Mouse (Mus musculus) E14TG2a.4 (cell line): ENCODE measurements around the gene Hexim2.

ENCODE experiments used
- H3K27me3 ChIP-seq: 2 replicates; pipeline ENCODE4 v1.6.1; 2014; ENCODE audit warnings: low read length, control low read depth; ENCODE audit not compliant: insufficient read depth
- H3K36me3 ChIP-seq: 2 replicates; pipeline ENCODE4 v1.6.1; 2014; ENCODE audit warnings: low read length, control low read depth; ENCODE audit not compliant: insufficient read depth
- H3K4me1 ChIP-seq: replicated peaks from 2 replicates; pipeline ENCODE4 v1.6.1; 2014; ENCODE audit warnings: low read depth, low read length, control low read depth
- H3K4me3 ChIP-seq: replicated peaks from 2 replicates; pipeline ENCODE4 v1.5.1; 2014; ENCODE audit warnings: mild to moderate bottlenecking, low read length
- H3K9me3 ChIP-seq: 2 replicates; pipeline ENCODE4 v1.6.1; 2014; ENCODE audit warnings: low read length, control low read depth
- CTCF ChIP-seq: conservative IDR thresholded peaks from 2 replicates; pipeline ENCODE4 v1.5.1; 2014; ENCODE audit warnings: low read length
- NANOG ChIP-seq: IDR thresholded peaks from 2 replicates; pipeline ENCODE4 v1.6.1; 2014; ENCODE audit warnings: borderline replicate concordance, low read length, mixed read lengths
- POU5F1 ChIP-seq: IDR thresholded peaks from 2 replicates; pipeline ENCODE4 v1.6.1; 2014; ENCODE audit warnings: low read length, borderline replicate concordance

The Hexim2 gene

GRCm38 (mm10) chr11:103105810-103106209 is 26.4 kb upstream of the Hexim2 start:
- H3K27me3 ChIP-seq, result peaks cover 23% of the 10 kb centered on the region
- H3K9me3 ChIP-seq, result no peaks in the 10 kb centered on the region
- 0 out of 2 replicates have a peak overlapping the region, but pooled peaks have one; percentile 3 for H3K4me3 ChIP-seq
- H3K4me1 ChIP-seq, result peaks cover 77% of the 10 kb centered on the region
- no peak for TF ChIP-seq POU5F1
- no peak for TF ChIP-seq NANOG
- TF ChIP-seq CTCF, result no peak
- peaks cover 37% of the 10 kb centered on the region for H3K36me3 ChIP-seq

- Histone ChIP-seq H3K4me3 (0 out of 2 replicates have a peak overlapping the region, but pooled peaks have one; percentile 10), H3K9me3 (no peaks in the 10 kb centered on the region), H3K4me1 (peaks cover 78% of the 10 kb centered on the region), H3K27me3 (peaks cover 18% of the 10 kb centered on the region), H3K36me3 (peaks cover 37% of the 10 kb centered on the region)
- TF ChIP-seq NANOG (no peak), POU5F1 (no peak)
Measured at GRCm38 (mm10) chr11:103106386-103106785, 25.8 kb upstream of the Hexim2 start.

DNA sequence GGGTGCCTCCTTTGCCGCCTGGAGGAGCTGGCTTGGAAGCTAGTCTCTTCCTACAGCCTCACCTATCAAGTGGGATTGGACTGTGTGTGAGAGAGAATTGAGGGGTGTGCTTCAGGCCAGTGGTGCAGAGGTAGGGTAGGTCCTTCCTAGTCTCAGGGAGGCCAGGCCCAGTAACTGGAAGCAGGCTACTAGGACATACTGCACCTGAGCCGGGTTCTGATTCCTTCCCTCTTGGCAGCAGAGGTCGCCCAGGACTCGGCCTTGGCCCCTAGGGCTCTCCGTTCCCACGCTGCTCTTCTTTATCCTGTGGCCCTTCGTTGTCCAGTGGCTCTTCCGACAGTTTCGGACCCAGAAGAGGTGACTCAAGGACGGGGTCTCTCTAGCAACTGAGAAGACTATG is 20.9 kb upstream of the Hexim2 start:
- TF ChIP-seq NANOG (no peak), POU5F1 (no peak), CTCF (no peak)
- peak overlapping the region; percentile 89 for H3K4me3 ChIP-seq
- no peaks in the 10 kb centered on the region for H3K9me3 ChIP-seq
- peaks cover 34% of the 10 kb centered on the region for H3K36me3 ChIP-seq
- peaks cover 63% of the 10 kb centered on the region for H3K4me1 ChIP-seq
- no peaks in the 10 kb centered on the region for H3K27me3 ChIP-seq

DNA sequence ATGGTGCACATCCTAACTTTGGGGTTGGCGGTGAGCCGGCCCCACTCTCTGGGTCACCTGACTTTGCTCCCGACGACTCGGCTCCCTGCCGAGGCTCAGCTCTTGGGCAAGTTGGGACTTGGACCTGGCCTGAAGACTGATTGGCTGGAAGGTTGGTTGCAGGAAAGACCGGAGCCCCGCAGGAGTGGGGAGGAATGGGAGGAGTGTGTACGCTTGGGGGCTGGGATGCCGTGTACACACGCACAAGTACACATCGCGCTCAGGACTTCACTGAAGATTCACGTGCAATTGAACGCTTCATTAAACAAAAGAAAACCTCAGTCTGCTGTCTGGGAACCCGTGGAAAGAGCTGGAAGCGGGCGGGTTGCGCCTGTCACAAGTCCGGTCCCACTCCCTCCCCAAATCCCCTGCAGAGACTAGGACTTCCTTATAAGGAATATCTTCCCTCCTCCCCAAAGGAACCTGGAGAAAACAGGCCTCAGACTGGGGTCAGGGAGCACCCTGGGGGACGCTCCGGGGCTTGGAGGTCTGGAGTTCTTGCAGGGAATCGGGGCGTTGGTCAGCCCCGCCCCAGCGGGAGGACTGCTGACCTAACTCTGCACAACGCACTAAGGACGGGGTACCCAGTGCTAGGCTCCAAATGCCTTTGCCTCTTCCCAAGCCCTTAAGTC is 20.2 kb upstream of the Hexim2 start:
- H3K36me3 ChIP-seq, result peaks cover 33% of the 10 kb centered on the region
- H3K9me3 ChIP-seq, result no peaks in the 10 kb centered on the region
- H3K4me3 ChIP-seq, result peak overlapping the region; percentile 89
- no peaks in the 10 kb centered on the region for H3K27me3 ChIP-seq
- TF ChIP-seq CTCF (no peak), POU5F1 (no peak), NANOG (no peak)
- H3K4me1 ChIP-seq, result peaks cover 63% of the 10 kb centered on the region

DNA sequence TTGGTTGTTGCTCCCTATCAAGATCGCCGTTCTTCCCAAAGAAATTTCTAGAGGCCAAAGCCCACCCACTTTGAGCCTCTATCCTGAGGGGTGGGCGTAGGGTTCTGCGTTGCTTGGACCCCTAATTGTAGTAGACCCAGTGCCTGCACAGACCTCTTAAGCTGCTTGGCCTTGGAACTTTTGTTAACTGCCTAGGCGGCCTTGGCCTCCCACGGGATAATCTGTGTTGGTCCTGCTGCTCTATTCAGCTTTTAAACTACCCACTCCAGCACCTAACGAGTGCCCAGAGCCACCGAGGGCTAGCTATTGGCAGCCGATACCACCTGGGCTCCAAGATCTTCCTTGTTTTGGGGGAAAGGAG is 19.7 kb upstream of the Hexim2 start:
- no peaks in the 10 kb centered on the region for H3K27me3 ChIP-seq
- TF ChIP-seq NANOG (peak; percentile 81), CTCF (no peak), POU5F1 (no peak)

GRCm38 (mm10) chr11:103113005-103113404 is 19.2 kb upstream of the Hexim2 start:
- peaks cover 60% of the 10 kb centered on the region for H3K4me1 ChIP-seq
- peaks cover 39% of the 10 kb centered on the region for H3K36me3 ChIP-seq
- H3K27me3 ChIP-seq, result no peaks in the 10 kb centered on the region
- peak overlapping the region; percentile 89 for H3K4me3 ChIP-seq
- no peak for TF ChIP-seq NANOG
- TF ChIP-seq CTCF, result no peak
- no peak for TF ChIP-seq POU5F1
- no peaks in the 10 kb centered on the region for H3K9me3 ChIP-seq

More for the DNA sequence above, 19.7 kb upstream of the Hexim2 start:
- Histone ChIP-seq H3K4me3 (peak overlapping the region; percentile 89), H3K36me3 (peaks cover 37% of the 10 kb centered on the region), H3K4me1 (peaks cover 59% of the 10 kb centered on the region), H3K9me3 (no peaks in the 10 kb centered on the region)

DNA sequence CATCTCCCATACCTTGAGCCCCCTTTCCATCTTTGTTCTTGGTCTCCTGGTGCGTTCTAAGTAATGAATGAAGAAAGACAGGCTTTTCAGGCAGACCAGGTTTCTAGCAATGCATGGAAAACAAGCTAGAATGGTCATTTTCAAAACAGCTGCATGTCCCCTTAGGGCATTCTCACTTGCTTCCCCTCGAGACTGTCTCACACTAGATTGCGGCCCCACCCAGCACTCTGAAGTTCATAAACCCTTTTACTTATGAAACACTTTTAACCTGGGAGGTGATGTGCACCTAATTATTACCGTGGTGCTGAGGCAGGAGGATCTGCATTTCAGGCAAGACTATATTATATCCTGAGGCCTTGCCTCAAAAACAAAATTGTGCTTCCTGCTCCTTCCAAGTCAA is 18.5 kb upstream of the Hexim2 start:
- Histone ChIP-seq H3K36me3 (peaks cover 42% of the 10 kb centered on the region), H3K27me3 (no peaks in the 10 kb centered on the region), H3K9me3 (no peaks in the 10 kb centered on the region), H3K4me1 (peaks cover 68% of the 10 kb centered on the region), H3K4me3 (peak overlapping the region; percentile 89)
- TF ChIP-seq NANOG (no peak), POU5F1 (no peak), CTCF (no peak)

- Histone ChIP-seq H3K36me3 (peaks cover 39% of the 10 kb centered on the region), H3K4me1 (peaks cover 67% of the 10 kb centered on the region), H3K9me3 (no peaks in the 10 kb centered on the region), H3K4me3 (peak overlapping the region; percentile 89), H3K27me3 (no peaks in the 10 kb centered on the region)
- TF ChIP-seq POU5F1 (no peak), NANOG (no peak), CTCF (no peak)
Measured at GRCm38 (mm10) chr11:103114270-103114943, 17.8 kb upstream of the Hexim2 start.
